Mouse (Mus musculus) heart, postnatal 0 days (tissue): ENCODE measurements around the gene Ptprn2.

ENCODE experiments used
- CTCF ChIP-seq: IDR thresholded peaks from 2 replicates; pipeline ENCODE4 v1.5.1; 2016; ENCODE audit warnings: antibody characterized with exemption, control low read depth, low read depth
- EP300 ChIP-seq: IDR thresholded peaks from 2 replicates; pipeline ENCODE4 v1.6.1; 2016; ENCODE audit warnings: antibody characterized with exemption, low read depth

- TF ChIP-seq CTCF (no peak), EP300 (no peak)
These were observed 770.3 kb downstream of the Ptprn2 start for GRCm38 (mm10) chr12:117255776-117256342.
